Mouse (Mus musculus) ES-E14 (cell line): Measurements from ENCODE around the gene Nphs1. TPM values are rescaled to one million over a fixed set of nuclear protein-coding genes. Genes with fewer than 3 reads are reported as not detected.

Experiments used
- DNase-seq: peaks from one replicate; pipeline ENCODE4 v3.0.0-alpha.2; 2013; ENCODE audit warnings: low read depth, low spot score
- H3K27ac ChIP-seq: 2 replicates; pipeline ENCODE4 v1.5.1; 2012; ENCODE audit warnings: low read depth, mild to moderate bottlenecking, low read length, moderate library complexity, mixed read lengths; ENCODE audit not compliant: poor library complexity, insufficient read depth, severe bottlenecking
- H3K36me3 ChIP-seq: 2 replicates; pipeline ENCODE4 v1.6.1; 2012; ENCODE audit warnings: mild to moderate bottlenecking, low read length, moderate library complexity, mixed read lengths; ENCODE audit not compliant: control insufficient read depth, poor library complexity, insufficient read depth, severe bottlenecking
- H3K4me1 ChIP-seq, 2 experiments: fragments of 150-350 bp in 1 of 2; sonication (generic) in 1 of 2; 2 replicates each; pipeline ENCODE4 v1.6.1; 2012; ENCODE audit warnings: low read length in 2 of 2, mild to moderate bottlenecking in 1 of 2, mixed read lengths in 1 of 2; ENCODE audit not compliant: control insufficient read depth in 2 of 2, insufficient read depth in 2 of 2, poor library complexity in 1 of 2
- H3K4me3 ChIP-seq, 2 experiments: fragments of 150-350 bp in 1 of 2; sonication (generic) in 1 of 2; 2 replicates each; pipeline ENCODE4 v1.5.1; 2012; ENCODE audit warnings: low read length in 2 of 2, low read depth in 1 of 2, mild to moderate bottlenecking in 1 of 2, mixed read lengths in 1 of 2; ENCODE audit not compliant: insufficient read depth in 1 of 2, poor library complexity in 1 of 2, severe bottlenecking in 1 of 2
- H3K9ac ChIP-seq: 2 replicates; pipeline ENCODE4 v1.6.1; 2012; ENCODE audit warnings: low read depth, mild to moderate bottlenecking, low read length, mixed read lengths; ENCODE audit not compliant: poor library complexity, insufficient read depth, severe bottlenecking
- H3K9me3 ChIP-seq: fragments of 150-350 bp; sonication (generic); 2 replicates; pipeline ENCODE4 v1.6.1; 2012; ENCODE audit warnings: low read depth, mild to moderate bottlenecking, low read length; ENCODE audit not compliant: control insufficient read depth, insufficient read depth
- CHD2 ChIP-seq: IDR thresholded peaks from 2 replicates; pipeline ENCODE4 v1.6.1; 2014; ENCODE audit warnings: mild to moderate bottlenecking, low read depth, low read length, inconsistent platforms
- HCFC1 ChIP-seq: IDR thresholded peaks from 2 replicates; pipeline ENCODE4 v1.6.1; 2012; ENCODE audit warnings: low read length, inconsistent platforms, borderline replicate concordance; ENCODE audit not compliant: insufficient read depth
- MAFK ChIP-seq: IDR thresholded peaks from 2 replicates; pipeline ENCODE4 v1.6.1; 2014; ENCODE audit warnings: mild to moderate bottlenecking, low read depth, low read length, inconsistent platforms; ENCODE audit not compliant: insufficient read depth
- ZC3H11A ChIP-seq: IDR thresholded peaks from 2 replicates; pipeline ENCODE4 v1.6.1; 2012; ENCODE audit warnings: low read depth, mild to moderate bottlenecking, inconsistent platforms, low read length, borderline replicate concordance
- ZNF384 ChIP-seq: IDR thresholded peaks from 2 replicates; pipeline ENCODE4 v1.6.1; 2012; ENCODE audit warnings: low read depth, low read length, inconsistent platforms
- in situ Hi-C, 2 experiments: fragments of 600-800 bp; cut with MboI; formaldehyde crosslinking; loops; one replicate each; pipeline ENCODE4 v1.15.1; 2025; ENCODE audit warnings: low sequenced_read_pairs in 2 of 2, inconsistent platforms in 1 of 2; ENCODE audit not compliant: unreplicated experiment in 2 of 2
- total RNA-seq: library from RNA; depleted of rRNA; stranded (reverse); fragments of 300-350 nt; gene quantifications from 2 replicates; pipeline ENCODE4 v1.2.3, GENCODE M21; 2012; rRNA removed

Gene Nphs1
- total RNA-seq, 1 experiment = 45.7 TPM

DNA sequence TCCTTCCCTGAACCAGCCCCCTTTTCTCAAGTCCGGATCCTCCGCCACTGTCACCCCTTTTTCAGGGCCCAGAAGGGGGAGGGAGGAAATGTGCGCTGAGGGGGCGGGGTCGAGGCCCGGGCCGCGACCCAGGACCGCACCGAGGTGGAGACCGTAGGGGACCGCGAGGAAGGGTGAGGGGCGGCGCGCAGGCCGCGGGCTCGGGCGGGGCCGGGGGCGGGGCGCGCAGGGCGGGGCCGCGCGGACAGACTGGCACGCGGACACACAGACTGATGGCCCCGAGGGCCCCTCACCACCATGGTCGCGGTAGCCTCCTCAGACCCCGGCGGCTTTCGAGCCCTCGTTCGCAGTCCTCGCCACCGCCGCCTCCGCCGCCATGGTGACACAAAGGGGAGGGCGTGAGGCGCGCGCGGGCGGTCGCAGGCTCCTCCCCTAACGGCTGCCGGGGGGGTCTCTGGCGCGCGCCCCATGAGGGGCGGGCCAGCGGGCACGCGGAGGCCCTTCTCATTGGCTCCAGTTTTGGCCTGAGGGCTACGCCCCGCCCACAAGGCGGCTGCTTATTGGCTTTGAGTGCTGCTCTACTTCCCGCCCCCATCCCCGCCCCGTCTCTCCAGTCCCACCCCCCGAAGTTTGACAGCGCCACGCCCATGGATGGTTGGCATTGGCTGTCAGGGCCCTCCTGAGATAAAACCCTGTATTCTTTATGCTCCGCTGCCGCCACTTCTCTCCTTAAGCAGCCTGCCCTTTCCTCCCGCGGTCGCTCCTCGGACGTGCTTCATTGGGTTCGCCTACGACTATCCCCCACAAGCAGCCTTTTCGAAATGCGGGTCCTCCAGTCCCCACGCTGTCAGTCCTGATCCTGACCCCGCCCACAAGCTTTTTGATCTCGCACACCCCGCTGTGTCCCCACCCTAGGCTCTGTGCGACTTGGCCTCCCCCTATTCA lies 76.8 kb downstream of the Nphs1 start, which contains the start of gene Arhgap33:
TSS of gene Arhgap33 (minus strand) at position 428 of the 945 bp plus-strand sequence.
- H3K9me3 ChIP-seq = no peaks in the 10 kb centered on the region
- peaks cover 2% of the 10 kb centered on the region for H3K36me3 ChIP-seq
- in situ Hi-C loops = no loop called here
- H3K27ac ChIP-seq = no peak within 1 kb of the TSS
- peaks cover 0 to 6% of the 10 kb centered on the region in 2 experiments; a peak in 1 of 4 replicates for H3K4me1 ChIP-seq
- H3K9ac ChIP-seq = peak within 1 kb of the TSS; percentile 75
- peak within 1 kb of the TSS; percentile 72 to 92 for H3K4me3 ChIP-seq
- TF ChIP-seq ZC3H11A (no peak), ZNF384 (no peak), HCFC1 (no peak), CHD2 (no peak), MAFK (no peak)
- peak; percentile 93 for DNase-seq

Other genes with a start within 250 kb of the Nphs1 start
- gene Polr2i, start 226.4 kb upstream of the Nphs1 start, total RNA-seq = 209 and 309 TPM in 2 replicates
- gene Tbcb, start 226.0 kb upstream of the Nphs1 start, total RNA-seq = 158 and 173 TPM in 2 replicates
- not detected in 2 replicates for gene Ovol3, start 222.6 kb upstream of the Nphs1 start, total RNA-seq
- 1.2 and 2.7 TPM in 2 replicates for gene Thap8, start 178.2 kb upstream of the Nphs1 start, total RNA-seq
- 21.6 and 30.5 TPM in 2 replicates for gene Wdr62, start 177.9 kb upstream of the Nphs1 start, total RNA-seq
- 4.4 and 5.4 TPM in 2 replicates for gene Clip3, start 166.6 kb upstream of the Nphs1 start, total RNA-seq
- gene Alkbh6, start 149.6 kb upstream of the Nphs1 start, total RNA-seq = 24.5 and 37.8 TPM in 2 replicates
- gene Syne4, start 143.5 kb upstream of the Nphs1 start, total RNA-seq = 14.5 and 25.5 TPM in 2 replicates
- gene E130208F15Rik, start 136.6 kb upstream of the Nphs1 start, total RNA-seq = 1.9 and 3.3 TPM in 2 replicates
- gene Sdhaf1, start 134.4 kb upstream of the Nphs1 start, total RNA-seq = 6.6 and 8.5 TPM in 2 replicates
- 2.6 and 4.4 TPM in 2 replicates for gene Lrfn3, start 95.5 kb upstream of the Nphs1 start, total RNA-seq
- not detected in 2 replicates for gene Tyrobp, start 44.6 kb upstream of the Nphs1 start, total RNA-seq
- not detected in 2 replicates for gene Hcst, start 38.5 kb upstream of the Nphs1 start, total RNA-seq
- 4.2 and 8.2 TPM in 2 replicates for gene Nfkbid, start 36.6 kb upstream of the Nphs1 start, total RNA-seq
- gene Aplp1, start 12.8 kb upstream of the Nphs1 start, total RNA-seq = 36.9 and 63.7 TPM in 2 replicates
- 10.7 and 29.8 TPM in 2 replicates for gene Kirrel2, start 625 bp upstream of the Nphs1 start, total RNA-seq
- gene Prodh2, start 35.3 kb downstream of the Nphs1 start, total RNA-seq = 0.80 and 0.90 TPM in 2 replicates
- gene Arhgap33, start 76.7 kb downstream of the Nphs1 start, total RNA-seq = 1.0 and 1.4 TPM in 2 replicates
- gene Hspb6, start 93.9 kb downstream of the Nphs1 start, total RNA-seq = 1.6 and 4.1 TPM in 2 replicates
- 6.8 and 10.8 TPM in 2 replicates for gene Proser3, start 94.0 kb downstream of the Nphs1 start, total RNA-seq
- gene Lin37, start 101.5 kb downstream of the Nphs1 start, total RNA-seq = 12.4 and 15.8 TPM in 2 replicates
- gene U2af1l4, start 105.0 kb downstream of the Nphs1 start, total RNA-seq = 56.9 and 65.8 TPM in 2 replicates
- 4.1 and 6.8 TPM in 2 replicates for gene Gm49396, start 105.0 kb downstream of the Nphs1 start, total RNA-seq
- gene Psenen, start 105.3 kb downstream of the Nphs1 start, total RNA-seq = 64.9 and 65.3 TPM in 2 replicates
- 1.3 and 3.3 TPM in 2 replicates for gene Igflr1, start 107.1 kb downstream of the Nphs1 start, total RNA-seq
- gene Kmt2b, start 130.4 kb downstream of the Nphs1 start, total RNA-seq = 73.7 and 98.6 TPM in 2 replicates
- gene Zbtb32, start 140.6 kb downstream of the Nphs1 start, total RNA-seq = 20.8 and 24.6 TPM in 2 replicates
- 1.8 and 2.5 TPM in 2 replicates for gene Upk1a, start 154.5 kb downstream of the Nphs1 start, total RNA-seq
- gene Cox6b1, start 167.8 kb downstream of the Nphs1 start, total RNA-seq = 478 and 576 TPM in 2 replicates
- gene Etv2, start 177.5 kb downstream of the Nphs1 start, total RNA-seq = 1.5 and 2.1 TPM in 2 replicates
- 66.5 and 86.0 TPM in 2 replicates for gene Rbm42, start 192.0 kb downstream of the Nphs1 start, total RNA-seq
- 25.1 and 41.4 TPM in 2 replicates for gene Haus5, start 206.7 kb downstream of the Nphs1 start, total RNA-seq
- 0.36 and 0.37 TPM in 2 replicates for gene Pmis2, start 213.3 kb downstream of the Nphs1 start, total RNA-seq
- 1.1 and 2.4 TPM in 2 replicates for gene 2200002J24Rik, start 240.6 kb downstream of the Nphs1 start, total RNA-seq